Mouse (Mus musculus) kidney, postnatal 25 days (tissue): ENCODE results near the gene Unc45b.
"Not testable (repeated sequence)": the region's sequence is repeated elsewhere in the genome, so short reads cannot be mapped to it uniquely, and the experiment has no call there.

ENCODE experiments used
- DNase-seq, 2 experiments: peaks; one replicate each; pipeline ENCODE4 v3.0.0; 2021; ENCODE audit warnings: mixed read lengths in 2 of 2

The Unc45b gene

DNA sequence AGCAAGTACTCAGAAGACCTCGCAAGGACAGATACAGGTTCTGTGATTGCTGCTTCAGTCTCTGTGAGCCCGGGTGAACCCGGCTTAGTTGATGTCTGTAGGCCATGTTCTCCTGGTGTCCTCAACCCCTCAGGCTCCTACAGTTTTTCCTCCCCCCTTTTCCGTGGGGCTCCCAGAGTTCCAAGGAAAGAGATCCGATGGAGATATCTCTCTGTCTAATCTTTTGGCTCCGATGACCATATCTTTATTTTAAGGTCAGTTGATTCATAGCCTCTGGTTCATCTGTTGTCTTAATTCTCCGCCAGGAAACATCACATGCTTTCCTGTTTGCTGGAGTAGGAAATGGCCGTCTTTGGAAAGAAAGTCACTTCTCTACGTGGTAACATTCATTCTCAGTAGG is 38.7 kb downstream of the Unc45b start:
- DNase-seq = peak; percentile 39 to 71

DNA sequence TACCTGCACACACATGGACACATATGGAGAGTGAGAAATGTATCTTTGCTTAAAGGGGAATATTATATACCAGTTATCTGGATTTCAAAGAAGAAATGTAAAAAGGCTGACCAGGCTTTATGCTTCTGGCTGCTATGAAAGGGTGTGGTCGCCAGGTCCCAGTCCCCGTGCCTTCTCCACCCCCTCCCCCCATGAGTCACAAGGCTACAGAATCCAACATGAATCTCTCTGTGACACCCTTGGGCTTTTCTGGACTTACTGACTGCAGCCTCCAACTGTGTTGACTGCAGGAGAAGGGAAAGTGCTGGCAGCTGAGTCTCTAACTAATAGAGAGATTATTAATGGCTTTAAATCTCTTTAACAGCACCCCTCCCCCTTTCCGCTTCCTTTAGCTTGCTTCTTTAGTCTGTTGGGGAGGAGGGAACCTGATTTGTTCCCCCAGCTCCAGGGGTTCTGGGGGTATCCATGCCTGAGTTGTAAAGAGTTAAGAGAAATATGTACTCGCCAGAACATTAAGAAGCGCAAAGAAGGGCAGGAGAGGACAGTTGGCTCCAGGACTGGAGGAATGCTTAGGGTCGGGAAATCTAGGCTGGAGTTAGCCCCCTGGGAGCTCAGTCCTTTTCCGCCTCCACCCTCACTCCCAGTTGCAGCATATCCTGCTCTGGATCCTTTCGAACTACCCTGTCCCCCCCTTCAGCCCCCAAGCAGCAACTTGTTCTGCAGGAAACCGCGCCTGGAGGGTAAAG is 40.6 kb downstream of the Unc45b start, which contains the start of gene Slfn5:
Slfn5 (plus strand) TSS at position 614 of the 746 bp plus-strand sequence.
- peak; percentile 70 to 89 for DNase-seq

DNA sequence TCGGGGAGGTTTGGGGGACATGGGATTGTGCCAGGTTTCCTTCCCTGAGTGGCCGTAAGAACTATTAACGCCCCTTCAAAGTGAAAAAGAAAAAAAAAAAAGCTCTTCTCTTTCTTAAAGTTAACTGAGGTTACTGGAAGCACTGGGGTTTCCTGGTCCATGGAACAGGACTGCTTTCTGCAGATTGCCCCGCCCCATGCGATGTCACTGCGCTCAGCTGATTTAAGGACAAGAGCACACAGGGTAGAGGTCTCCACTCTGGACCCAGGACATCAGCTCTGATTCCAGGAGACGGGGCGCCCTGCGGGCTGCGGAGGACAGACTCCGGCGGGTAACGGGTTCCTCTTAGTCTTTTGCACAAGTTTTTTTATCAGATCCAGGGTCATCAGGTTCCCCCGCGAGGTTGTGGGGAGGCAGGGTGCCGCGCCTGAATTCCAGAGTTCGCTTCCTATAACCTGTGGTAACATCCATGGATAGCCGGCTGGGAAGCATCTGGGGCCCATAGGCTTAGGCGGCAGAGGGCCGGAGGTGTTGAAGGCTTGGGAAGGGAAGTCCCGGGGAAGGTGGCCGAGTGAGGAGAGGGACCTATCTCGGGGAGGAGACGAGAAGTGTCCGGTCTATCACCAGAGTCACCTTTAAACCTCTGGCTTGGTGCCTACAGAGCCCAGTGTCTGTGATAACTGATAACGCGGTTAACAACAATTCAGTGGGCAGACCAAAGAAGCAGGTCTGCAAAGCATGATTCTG is 41.7 kb downstream of the Unc45b start:
- peak; percentile 89 to 92 for DNase-seq

DNA sequence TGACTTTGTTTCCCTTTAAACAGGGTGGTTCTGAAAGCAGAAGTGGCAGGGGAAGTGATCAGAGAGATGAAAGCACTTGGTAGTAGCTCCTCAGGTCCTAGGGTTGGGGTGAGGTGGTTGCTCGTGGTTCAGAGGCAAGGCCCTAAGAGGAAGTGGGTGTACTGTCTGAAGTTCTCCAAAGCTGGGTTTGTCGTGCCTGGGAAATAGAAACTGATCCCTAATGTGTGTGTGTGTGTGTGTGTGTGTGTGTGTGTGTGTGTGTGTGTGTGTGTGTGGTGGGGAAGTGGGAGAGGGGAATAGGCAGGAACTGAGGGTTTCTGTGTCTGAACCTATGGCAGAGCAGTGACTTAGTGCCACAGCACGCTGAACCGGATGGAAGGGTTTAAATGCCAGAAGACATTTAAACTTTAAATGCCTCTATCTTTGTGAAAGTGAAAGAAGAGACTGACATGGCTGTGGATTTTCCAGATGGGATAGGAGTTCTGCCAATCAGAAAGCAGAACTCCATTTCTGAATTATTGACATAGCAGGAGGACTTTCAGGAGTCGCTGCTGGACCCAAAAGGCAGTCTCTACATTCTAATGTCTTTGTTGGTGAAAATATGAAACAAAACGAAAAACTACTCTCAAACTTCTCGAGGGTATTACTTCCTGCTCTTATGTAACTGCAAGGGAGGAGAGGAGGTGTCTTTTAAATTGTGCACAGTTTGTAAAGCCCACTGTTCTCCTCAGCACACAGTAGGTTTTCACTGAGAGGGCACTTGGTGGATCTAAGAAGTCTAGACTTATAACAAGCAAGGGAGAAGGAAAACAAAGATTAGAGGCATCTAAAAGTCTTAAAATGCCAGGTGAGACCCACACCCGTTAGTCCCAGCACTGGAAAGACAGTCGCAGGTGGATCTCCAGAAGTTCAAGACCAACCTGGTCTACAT is 42.5 kb downstream of the Unc45b start:
- peak in 1 of 2 experiments; percentile 45 for DNase-seq

DNA sequence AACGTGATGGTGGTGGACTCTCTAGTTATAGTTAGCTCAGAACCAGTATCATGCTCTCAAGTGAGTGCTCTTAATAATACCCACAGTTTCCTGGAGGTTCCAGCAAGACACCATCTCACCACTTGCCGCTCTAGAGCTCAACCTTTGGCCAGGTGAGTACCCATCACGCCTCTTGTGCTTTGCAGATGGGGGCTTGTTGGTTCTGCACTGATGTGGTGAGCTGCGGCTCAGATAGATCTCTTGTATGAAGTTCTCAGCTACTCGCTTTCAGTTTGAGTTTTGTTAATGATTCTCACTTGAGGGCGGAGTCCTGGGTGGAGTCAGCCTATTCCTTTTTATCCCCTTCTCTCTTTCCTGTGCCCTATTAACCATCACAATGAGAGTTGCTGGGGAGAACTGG is 44.3 kb downstream of the Unc45b start:
- DNase-seq = no peak

DNA sequence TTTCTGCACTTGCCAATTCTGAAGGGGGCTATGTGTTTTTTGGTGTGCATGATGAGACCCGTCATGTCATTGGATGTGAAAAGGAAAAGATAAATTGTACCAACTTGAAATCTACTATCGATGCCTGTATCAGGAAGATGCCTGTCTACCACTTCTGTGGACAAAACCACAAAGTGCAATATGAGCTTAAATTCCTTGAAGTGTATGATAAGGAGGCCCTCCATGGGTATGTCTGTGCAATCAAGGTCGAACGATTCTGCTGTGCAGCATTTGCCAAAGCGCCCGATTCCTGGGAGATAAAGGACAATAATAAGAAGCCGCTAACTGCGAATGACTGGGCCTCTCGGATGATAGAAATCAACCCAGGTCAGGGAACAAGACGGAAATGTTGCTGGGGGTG is 46.6 kb downstream of the Unc45b start:
- DNase-seq = peak in 1 of 2 experiments; percentile 1

DNA sequence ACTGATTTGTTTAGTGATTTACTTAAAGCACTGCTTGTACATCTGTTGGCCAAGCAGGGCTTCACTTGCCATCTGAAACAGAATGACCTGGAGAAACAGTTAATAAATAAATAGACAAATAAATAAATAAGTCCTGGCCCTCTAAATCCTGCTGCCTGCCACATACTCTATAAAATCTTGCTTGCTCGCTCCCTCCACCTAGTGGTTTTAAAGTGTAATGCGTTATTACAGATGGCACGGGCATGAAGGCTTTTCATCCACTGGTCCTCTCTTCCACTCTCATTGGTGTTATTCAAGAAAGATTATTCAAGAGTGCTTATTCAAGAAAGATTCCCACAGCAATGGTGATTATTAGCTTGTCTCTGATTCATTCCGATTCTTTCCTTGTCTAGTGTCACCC is 49.3 kb downstream of the Unc45b start:
- DNase-seq = peak in 1 of 2 experiments; percentile 61

DNA sequence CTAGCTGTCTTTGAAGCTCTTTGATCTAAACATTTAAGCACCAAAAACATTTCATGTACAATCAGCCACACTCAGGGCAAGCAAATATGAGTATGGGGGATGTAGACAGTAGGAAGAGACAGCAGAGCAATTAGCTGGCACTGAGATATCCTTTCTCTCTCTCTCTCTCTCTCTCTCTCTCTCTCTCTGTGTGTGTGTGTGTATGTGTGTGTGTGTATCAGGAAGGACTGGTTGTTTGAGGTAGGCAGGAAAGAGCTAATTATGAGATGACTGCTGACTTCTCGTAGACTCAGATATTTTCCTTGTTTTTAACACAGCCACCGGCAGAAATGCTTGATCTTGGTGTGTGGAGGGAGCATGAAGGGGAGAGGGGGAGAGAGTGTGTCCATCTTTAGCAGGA is 51.4 kb downstream of the Unc45b start:
- DNase-seq = no peak

DNA sequence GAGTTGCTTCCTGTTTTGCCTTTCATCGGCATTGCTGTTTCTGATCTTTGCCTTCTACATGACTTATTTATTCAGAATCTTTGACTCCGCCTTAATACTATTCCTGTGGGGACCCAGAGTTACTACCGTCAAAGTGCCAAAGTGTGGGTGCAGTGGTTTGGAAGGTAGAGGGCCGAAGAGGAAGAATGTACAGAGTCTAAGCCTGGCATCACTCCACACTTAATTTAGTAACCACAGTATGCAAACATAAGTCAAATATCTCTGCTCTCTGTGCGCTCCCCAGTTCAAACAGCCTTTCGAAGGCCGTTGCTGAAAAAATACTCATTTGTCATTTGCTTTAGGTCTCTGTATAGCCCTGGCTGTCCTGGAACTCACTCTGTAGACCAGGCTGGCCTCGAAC is 51.9 kb downstream of the Unc45b start:
- no peak for DNase-seq

DNA sequence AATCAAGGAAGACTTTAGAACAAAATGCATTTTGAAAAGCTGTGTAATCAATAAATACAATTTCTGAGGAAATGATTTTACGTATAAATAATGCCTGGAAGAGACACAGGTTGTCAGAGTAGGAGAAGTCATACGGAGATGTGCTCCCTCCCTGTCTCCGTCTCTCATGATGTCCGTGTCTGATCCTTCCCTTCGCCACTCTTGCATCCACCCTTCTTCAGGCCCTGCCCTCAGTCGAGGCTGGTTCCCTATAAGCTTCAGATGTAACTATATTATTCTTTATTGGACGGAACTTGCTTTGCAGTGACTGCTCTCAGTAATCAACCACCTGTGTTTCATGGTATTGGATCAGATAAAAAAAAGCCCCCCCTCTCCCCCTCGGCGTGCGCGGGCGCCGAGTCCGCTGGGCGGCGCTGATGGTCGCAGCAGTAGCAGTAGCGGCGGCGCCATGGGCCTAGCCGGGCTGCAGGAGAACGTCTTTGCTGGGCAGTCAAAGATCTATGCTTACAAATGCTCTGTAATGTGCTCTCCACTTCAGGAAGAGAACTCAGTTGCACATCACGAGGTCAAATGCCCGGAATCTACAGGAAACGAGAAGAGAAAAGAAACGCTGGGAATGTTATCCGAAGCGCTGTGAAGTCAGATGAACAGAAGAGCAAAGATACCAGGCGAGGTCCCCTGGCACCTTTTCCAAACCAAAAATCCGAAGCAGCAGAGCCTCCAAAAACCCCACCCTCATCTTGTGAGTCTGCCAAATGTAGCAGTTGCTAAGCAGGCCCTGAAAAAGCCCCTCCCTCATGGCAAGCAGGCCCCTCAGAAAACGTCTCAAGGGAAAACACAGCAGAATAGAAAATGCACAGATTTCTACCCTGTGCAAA is 60.6 kb downstream of the Unc45b start:
- peak; percentile 42 to 47 for DNase-seq

DNA sequence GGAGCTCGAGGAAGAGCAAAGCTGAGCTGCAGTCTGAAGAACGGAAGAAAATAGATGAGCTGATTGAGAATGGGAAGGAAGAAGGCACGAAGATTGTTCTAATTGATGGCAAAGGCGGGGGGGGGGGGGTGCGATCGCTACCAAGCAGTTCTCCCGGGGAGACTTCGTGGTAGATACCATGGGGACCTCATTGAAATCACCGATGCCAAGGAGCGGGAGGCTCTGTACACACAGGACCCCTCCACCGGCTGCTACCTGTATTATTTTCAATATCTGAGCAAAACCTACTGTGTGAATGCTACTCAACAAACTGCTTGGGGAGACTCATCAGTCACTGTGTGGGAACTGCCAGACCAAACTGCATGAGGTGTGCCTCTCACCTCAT is 61.2 kb downstream of the Unc45b start:
- DNase-seq = no peak

DNA sequence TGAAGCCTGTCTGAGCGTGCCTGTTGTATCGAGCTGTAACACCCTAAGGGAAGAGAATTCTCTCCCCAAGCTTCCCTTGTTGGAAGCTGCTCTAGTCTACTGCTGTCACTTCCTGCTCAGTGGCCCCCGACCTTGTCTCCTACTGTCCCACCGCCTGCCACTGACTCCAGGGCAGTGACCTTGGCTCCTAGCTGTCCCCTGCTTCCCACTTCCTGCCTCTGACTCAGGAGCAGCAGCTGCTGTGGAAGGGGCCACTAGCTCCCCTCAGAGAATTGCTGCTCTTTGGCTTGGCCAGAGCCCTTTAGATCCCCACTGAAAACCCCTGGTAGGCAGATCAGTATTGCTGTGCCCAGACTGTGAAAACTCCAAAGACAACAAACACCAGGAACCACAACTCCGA is 63.6 kb downstream of the Unc45b start:
- peak; percentile 59 to 78 for DNase-seq

DNA sequence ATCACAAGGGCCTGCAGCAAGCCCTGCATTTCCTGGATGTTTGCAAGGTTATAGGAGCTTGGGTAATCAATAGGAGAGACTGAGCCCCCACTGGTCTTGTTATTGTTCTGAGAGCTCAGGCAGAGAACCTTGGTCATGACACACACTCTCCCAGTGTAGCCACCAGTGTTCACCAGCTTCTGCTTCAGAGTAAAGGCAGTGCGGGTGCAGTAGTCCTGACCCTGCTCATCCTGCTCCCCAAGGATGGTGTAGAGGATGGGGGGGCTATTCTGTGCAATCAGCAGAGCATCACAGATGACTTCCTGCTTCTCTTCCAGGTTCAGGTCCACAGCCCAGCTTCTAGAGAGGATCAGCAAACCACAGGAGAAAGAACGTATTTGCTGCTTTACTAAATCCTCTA is 72.1 kb downstream of the Unc45b start:
- DNase-seq = not testable (repeated sequence)

DNA sequence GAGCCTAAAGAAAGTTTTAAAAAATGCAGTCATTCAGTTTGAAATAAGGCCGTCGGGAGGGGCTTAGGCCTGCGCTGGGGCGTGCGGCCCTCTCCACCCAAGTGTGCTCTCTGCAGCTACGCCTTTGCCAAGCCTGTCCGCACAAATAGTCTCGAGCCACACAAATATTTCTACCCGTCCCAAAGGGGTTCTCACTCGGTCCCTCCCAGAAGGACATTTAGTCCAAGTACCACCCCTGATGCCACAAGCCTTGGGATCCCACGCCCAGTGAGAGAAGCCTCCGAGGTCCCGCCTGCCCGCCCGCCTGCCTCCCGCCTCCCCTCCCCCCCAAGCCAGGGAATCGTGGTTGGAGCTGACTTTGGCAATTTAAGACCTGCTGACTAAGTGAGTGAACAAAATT is 72.8 kb downstream of the Unc45b start:
- DNase-seq = no peak

DNA sequence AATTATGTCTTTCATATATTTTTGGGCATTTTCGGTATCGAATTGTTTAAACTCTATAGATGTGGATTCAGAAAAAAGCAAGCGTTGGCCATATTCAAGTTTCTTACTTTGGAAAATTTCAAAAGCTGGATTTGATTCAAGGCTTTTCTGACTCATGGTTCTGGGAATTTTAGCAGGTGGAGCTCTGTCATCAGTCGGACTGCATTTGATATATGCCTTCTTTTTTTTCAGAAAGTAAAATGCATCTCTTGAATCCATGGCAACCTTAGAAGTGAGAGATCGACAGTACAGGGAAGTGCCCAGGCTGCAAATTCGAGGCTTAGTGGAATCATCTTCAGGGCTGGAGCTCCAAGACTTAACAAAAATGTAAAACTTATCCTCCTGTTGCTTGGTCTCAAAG is 77.3 kb downstream of the Unc45b start:
- DNase-seq = no peak

DNA sequence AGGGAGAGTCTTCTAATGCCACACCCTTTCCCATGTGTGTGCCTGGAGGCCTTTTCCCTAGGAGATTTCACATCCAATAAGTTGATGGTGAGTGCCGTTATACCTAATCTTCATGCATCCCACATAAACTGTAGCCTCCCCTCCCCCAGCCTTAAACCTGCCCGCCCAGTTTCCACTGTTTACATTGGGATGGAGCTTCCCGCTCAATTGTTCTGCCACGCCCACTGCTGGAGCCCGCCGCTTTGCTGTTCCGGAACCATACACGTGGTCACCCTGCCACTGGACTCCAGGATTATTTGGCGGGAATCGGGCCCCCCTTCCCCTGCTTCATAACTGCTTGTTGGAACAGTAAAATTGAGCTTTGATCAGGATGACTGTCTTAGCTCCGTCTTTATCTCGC is 79.0 kb downstream of the Unc45b start:
- DNase-seq = peak in 1 of 2 experiments; percentile 5

DNA sequence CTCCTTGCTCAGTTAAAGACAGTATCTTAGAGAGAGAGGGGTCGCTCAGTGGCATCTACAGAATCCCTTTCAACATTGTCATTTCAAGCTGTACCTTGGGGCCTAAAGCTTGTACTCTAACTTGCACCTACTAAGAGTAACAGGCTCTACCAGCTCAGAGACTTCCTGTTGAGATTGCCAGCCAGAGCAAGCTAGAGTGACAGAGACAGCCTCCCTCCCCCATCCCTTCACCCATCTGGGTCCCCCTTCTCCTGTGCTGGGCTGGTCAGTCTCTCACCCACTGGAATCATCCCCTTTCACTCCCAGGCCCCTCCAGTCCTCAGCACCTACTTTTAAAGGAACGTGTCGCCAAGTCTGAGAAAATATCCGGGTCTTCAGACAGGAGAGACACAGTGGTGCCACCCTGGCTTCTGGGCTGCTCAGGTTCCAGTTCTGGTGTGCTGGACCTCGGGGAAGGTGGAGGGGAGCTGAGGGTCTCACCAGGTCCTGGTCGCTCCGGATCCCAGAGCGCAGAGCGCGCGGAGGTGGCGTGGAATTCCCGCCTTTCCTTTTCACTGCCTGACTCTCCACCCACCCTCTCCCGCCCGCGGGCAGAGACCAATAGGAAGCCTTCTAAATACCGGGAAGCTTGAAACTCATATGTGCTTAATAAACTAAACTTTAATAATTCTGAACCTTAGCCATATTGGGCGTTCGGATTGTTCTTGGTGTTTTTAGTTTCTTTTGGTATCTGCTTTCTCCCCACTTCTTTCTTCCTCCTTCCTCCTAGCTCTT is 80.4 kb downstream of the Unc45b start:
- DNase-seq = peak; percentile 44 to 62

DNA sequence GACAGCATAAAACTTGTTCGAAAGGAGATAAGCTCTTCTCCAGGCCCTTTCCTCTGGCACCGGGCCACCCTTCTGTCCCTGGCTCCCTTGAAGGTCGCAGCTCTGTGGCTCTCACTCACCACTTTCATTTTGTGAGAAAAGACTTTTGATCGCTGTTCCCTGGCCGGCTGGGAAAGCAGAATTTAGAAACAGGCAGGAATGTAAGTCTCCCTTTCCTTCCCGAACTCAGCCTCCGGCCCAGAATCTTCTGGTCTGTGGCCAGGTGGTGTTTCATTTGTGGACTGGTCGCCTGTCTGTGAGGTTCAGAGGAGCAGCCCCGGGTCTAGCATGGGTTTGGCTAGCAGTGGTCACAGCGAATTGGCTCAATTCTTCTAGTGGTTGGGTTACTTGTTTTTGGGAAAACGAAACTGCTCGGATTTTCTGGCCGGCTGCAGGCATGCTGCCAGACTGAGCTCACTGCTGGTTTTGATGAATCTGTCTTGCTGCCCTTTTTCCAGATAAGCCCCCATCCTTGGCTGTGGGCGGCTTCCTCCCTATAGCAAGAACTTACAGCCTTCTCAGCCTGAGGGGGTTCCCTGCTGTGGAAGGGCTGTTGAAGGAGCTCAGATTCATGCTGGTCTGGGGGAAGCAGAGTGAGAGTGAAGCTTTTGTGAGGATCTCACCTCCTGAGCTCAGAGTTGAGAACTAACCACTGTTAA is 81.3 kb downstream of the Unc45b start, which contains the start of gene Slfn9:
Slfn9 (minus strand) TSS at position 362 of the 698 bp plus-strand sequence.
- DNase-seq = peak; percentile 54 to 60
